Mouse (Mus musculus) liver, postnatal 0 days (tissue): ENCODE measurements around the gene Pkn3. TPM values are rescaled to one million over a fixed set of nuclear protein-coding genes. Genes with fewer than 3 reads are reported as not detected.

ENCODE experiments used
- ATAC-seq: fragments of 200-750 bp; cut with Nextera tagmentation; 2 replicates; pipeline ENCODE4 v1.8.0; 2017; ENCODE audit warnings: mild to moderate bottlenecking, moderate library complexity
- DNase-seq: peaks from one replicate; pipeline ENCODE4 v3.0.0-alpha.2; 2016
- H3K27ac ChIP-seq: fragments of 300-500 bp; sonication (generic); 2 replicates; pipeline ENCODE4 v1.5.1; 2014; ENCODE audit warnings: antibody characterized with exemption, moderate library complexity, mild to moderate bottlenecking, low read depth
- H3K27me3 ChIP-seq: fragments of 300-500 bp; sonication (generic); 2 replicates; pipeline ENCODE4 v1.6.1; 2014; ENCODE audit warnings: low read length, control low read depth, mixed read lengths; ENCODE audit not compliant: insufficient read depth
- H3K36me3 ChIP-seq: fragments of 300-500 bp; sonication (generic); replicated peaks from 2 replicates; pipeline ENCODE4 v1.6.1; 2014; ENCODE audit warnings: mild to moderate bottlenecking, control low read depth, low read length, moderate library complexity, mixed read lengths; ENCODE audit not compliant: insufficient read depth
- H3K4me1 ChIP-seq: fragments of 300-500 bp; sonication (generic); 2 replicates; pipeline ENCODE4 v1.6.1; 2014; ENCODE audit warnings: antibody characterized with exemption, mild to moderate bottlenecking, control low read depth; ENCODE audit not compliant: insufficient read depth
- H3K4me2 ChIP-seq: fragments of 300-500 bp; sonication (generic); 2 replicates; pipeline ENCODE4 v1.6.1; 2014; ENCODE audit warnings: low read depth, mild to moderate bottlenecking, low read length, moderate library complexity, mixed read lengths
- H3K4me3 ChIP-seq: fragments of 300-500 bp; sonication (generic); 2 replicates; pipeline ENCODE4 v1.5.1; 2014; ENCODE audit warnings: low read depth, low read length
- H3K9ac ChIP-seq: fragments of 300-500 bp; sonication (generic); replicated peaks from 2 replicates; pipeline ENCODE4 v1.6.1; 2014; ENCODE audit warnings: mild to moderate bottlenecking, moderate library complexity
- H3K9me3 ChIP-seq: fragments of 300-500 bp; sonication (generic); 2 replicates; pipeline ENCODE4 v1.6.1; 2016; ENCODE audit warnings: mild to moderate bottlenecking, control low read depth, low read length, mixed read lengths
- CTCF ChIP-seq: sonication (generic); IDR thresholded peaks from 2 replicates; pipeline ENCODE4 v1.5.1; 2016; ENCODE audit warnings: antibody characterized with exemption, low read depth
- EP300 ChIP-seq: IDR thresholded peaks from 2 replicates; pipeline ENCODE4 v1.6.1; 2016; ENCODE audit warnings: antibody characterized with exemption, low read depth, mild to moderate bottlenecking
- WGBS: fragments of 180-500 bp; shearing (Covaris S2); extraction: QIAGEN DNeasy Blood & Tissue Kit; methylation state at CpG from one replicate; pipeline ENCODE4 v1.1.7; 2014; ENCODE audit not compliant: insufficient replicate concordance; 5-methylcytosine and 5-hydroxymethylcytosine counted together
- polyA plus RNA-seq: library from polyadenylated mRNA; unstranded; fragments of >200 nt; fragmentation: Nextera tagmentation; extraction: Ambion mirVana; gene quantifications from 2 replicates; pipeline ENCODE4 v1.2.1, GENCODE M21; 2015

The Pkn3 gene
- polyA plus RNA-seq, 1 experiment from 2014 or later = 0.75 TPM

- H3K27me3 ChIP-seq = no peaks in the 10 kb centered on the region
- H3K27ac ChIP-seq = peak overlapping the region; percentile 93
- peak overlapping the region; percentile 54 for H3K4me3 ChIP-seq
- no peaks in the 10 kb centered on the region for H3K36me3 ChIP-seq
- H3K4me2 ChIP-seq = peak overlapping the region; percentile 94
- H3K9ac ChIP-seq = peak overlapping the region; percentile 80
- ATAC-seq = no peak
- no peaks in the 10 kb centered on the region for H3K9me3 ChIP-seq
- peaks cover 32% of the 10 kb centered on the region for H3K4me1 ChIP-seq
- TF ChIP-seq EP300 = no peak
- TF ChIP-seq CTCF = no peak
- WGBS = 7% methylated on average over 34 of the region's 37 CpGs
- peak; percentile 64 for DNase-seq
Measured at GRCm38 (mm10) chr2:30061215-30062166, 16.0 kb upstream of the Pkn3 start.

- no peaks in the 10 kb centered on the region for H3K36me3 ChIP-seq
- no peaks in the 10 kb centered on the region for H3K27me3 ChIP-seq
- H3K4me1 ChIP-seq = peaks cover 32% of the 10 kb centered on the region
- H3K9me3 ChIP-seq = no peaks in the 10 kb centered on the region
- no peak for TF ChIP-seq EP300
- no peak for TF ChIP-seq CTCF
- peak overlapping the region; percentile 93 for H3K27ac ChIP-seq
- H3K9ac ChIP-seq = peak overlapping the region; percentile 80
- peak overlapping the region; percentile 54 for H3K4me3 ChIP-seq
- peak overlapping the region; percentile 94 for H3K4me2 ChIP-seq
- DNase-seq = peak; percentile 69
- under 1% methylated on average over 40 of the region's 40 CpGs for WGBS
- peak; percentile 12; the same call in 1 of the 2 replicates for ATAC-seq
Measured at GRCm38 (mm10) chr2:30062249-30063093, 15.0 kb upstream of the Pkn3 start.

GRCm38 (mm10) chr2:30063235-30063634 is 14.2 kb upstream of the Pkn3 start:
- Histone ChIP-seq H3K9me3 (no peaks in the 10 kb centered on the region), H3K4me2 (peak overlapping the region; percentile 94), H3K27ac (peak overlapping the region; percentile 93), H3K36me3 (no peaks in the 10 kb centered on the region; the same call in 1 of the 2 replicates), H3K4me3 (peak overlapping the region; percentile 54), H3K4me1 (peaks cover 37% of the 10 kb centered on the region), H3K27me3 (no peaks in the 10 kb centered on the region), H3K9ac (peak overlapping the region; percentile 80)
- DNase-seq (no peak), ATAC-seq (no peak)
- 1% methylated on average over 8 of the region's 8 CpGs for WGBS
- TF ChIP-seq EP300 = no peak
- no peak for TF ChIP-seq CTCF

DNA sequence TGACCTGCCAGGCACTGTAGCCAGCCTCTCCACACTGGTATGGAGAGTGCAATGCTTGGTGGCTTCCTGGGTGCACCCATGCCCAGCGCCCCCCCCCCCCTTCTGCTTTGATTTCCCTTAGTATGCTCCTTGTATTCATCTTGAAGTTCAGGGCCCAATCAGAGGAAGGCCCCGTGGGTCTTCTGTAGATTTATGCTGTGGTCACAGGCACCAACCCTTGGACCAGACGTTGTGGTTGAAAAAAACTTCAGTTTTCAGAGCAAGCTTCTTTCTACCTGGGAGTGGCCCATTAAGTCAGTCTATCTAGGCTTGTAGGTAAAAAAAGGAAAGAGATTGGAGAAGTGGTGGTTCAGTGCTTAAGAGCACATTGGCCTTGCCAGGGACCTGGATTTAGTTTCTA is 13.7 kb upstream of the Pkn3 start:
- peaks cover 38% of the 10 kb centered on the region for H3K4me1 ChIP-seq
- WGBS = 6% methylated on average over 3 of the region's 3 CpGs
- H3K4me2 ChIP-seq = peak overlapping the region; percentile 94
- ATAC-seq = no peak
- H3K9ac ChIP-seq = peak overlapping the region; percentile 80
- peaks cover 3% of the 10 kb centered on the region for H3K36me3 ChIP-seq
- H3K27me3 ChIP-seq = no peaks in the 10 kb centered on the region
- H3K9me3 ChIP-seq = no peaks in the 10 kb centered on the region
- TF ChIP-seq CTCF (no peak), EP300 (no peak)
- peak overlapping the region; percentile 93 for H3K27ac ChIP-seq
- DNase-seq = no peak
- H3K4me3 ChIP-seq = peak overlapping the region; percentile 54

- Histone ChIP-seq H3K27ac (peak overlapping the region; percentile 93; the same call in 1 of the 2 replicates), H3K27me3 (no peaks in the 10 kb centered on the region), H3K4me3 (no peak overlapping the region), H3K9me3 (no peaks in the 10 kb centered on the region), H3K4me2 (peak overlapping the region; percentile 94), H3K4me1 (peaks cover 38% of the 10 kb centered on the region), H3K9ac (peak overlapping the region; percentile 27; the same call in 1 of the 2 replicates), H3K36me3 (peaks cover 8% of the 10 kb centered on the region)
- ATAC-seq (no peak), DNase-seq (no peak)
- TF ChIP-seq EP300 (no peak), CTCF (no peak)
- 25% methylated on average over 3 of the region's 3 CpGs for WGBS
Measured at GRCm38 (mm10) chr2:30064298-30064697, 13.2 kb upstream of the Pkn3 start.
